Mouse (Mus musculus) bone marrow macrophage, adult 2 months (primary cell): ENCODE results near the gene Slu7. TPM values are rescaled to one million over a fixed set of nuclear protein-coding genes. Genes with fewer than 3 reads are reported as not detected.

ENCODE experiments used
- H3K27ac ChIP-seq: 2 replicates; pipeline ENCODE4 v1.5.1; 2012; ENCODE audit warnings: low read depth, low read length; ENCODE audit not compliant: insufficient read depth
- H3K4me1 ChIP-seq: 2 replicates; pipeline ENCODE4 v1.6.1; 2012; ENCODE audit warnings: low read length; ENCODE audit not compliant: control insufficient read depth, insufficient read depth
- H3K4me3 ChIP-seq: 2 replicates; pipeline ENCODE4 v1.5.1; 2012; ENCODE audit warnings: mild to moderate bottlenecking, low read length, moderate library complexity; ENCODE audit not compliant: insufficient read depth
- CTCF ChIP-seq: IDR thresholded peaks from 2 replicates; pipeline ENCODE4 v1.5.1; 2012; ENCODE audit warnings: low read depth, mild to moderate bottlenecking, low read length, moderate library complexity
- POLR2A ChIP-seq: IDR thresholded peaks from 2 replicates; pipeline ENCODE4 v1.6.1; 2012; ENCODE audit warnings: mild to moderate bottlenecking, low read depth, low read length, borderline replicate concordance
- polyA plus RNA-seq: library from polyadenylated mRNA; stranded (reverse); fragments of >200 nt; gene quantifications from 2 replicates; pipeline ENCODE4 v1.2.4, GENCODE M21; 2012; ENCODE audit not compliant: missing spikeins, insufficient read depth, insufficient read length

Slu7 gene
- polyA plus RNA-seq, 1 experiment = 68.9 TPM

DNA sequence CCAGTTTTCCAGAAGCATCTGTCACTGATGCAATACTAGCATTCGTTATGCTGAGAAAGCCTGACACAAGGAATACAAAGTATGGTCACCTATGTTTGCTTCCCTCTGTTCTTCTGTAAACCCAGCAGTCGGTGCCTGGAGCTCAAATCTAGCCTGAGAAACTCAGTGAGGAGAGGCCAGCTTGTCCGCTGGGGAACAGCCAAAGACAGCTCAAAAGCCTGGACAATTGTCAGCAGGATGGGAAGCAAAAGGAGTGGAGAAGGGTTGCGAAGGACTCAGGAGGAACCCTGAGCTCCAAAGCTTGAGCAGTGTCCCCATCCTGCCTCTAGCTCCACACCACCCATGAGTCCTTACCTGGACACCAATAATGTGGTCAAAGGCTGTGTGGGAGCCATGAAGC is 50.5 kb downstream of the Slu7 start:
- Histone ChIP-seq H3K4me1 (peaks cover 13% of the 10 kb centered on the region), H3K4me3 (no peak overlapping the region)

DNA sequence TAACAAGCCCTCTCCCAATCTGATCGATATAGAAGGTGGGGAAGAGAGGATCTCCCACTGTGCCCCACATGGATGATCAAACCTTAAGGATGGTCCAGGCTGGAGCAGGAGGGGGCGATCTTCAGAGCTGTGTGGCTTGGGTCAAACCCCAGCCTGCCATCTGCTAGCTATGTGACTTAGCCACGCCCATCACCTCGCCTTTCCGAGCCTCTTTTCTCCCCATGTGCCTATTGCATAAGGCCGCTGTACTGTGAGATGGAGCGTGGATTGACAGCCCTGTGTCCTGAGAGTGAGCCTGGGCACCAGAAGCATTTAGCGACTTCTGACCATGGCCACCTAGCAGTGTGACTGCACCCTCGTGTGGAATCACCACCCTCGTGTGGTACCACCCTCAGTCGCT is 51.1 kb downstream of the Slu7 start:
- H3K4me1 ChIP-seq = peaks cover 7% of the 10 kb centered on the region
- H3K4me3 ChIP-seq = no peak overlapping the region
- H3K27ac ChIP-seq = no peak overlapping the region
- TF ChIP-seq POLR2A (no peak), CTCF (no peak)

More for the DNA sequence above, 50.5 kb downstream of the Slu7 start:
- H3K27ac ChIP-seq = no peak overlapping the region
- TF ChIP-seq CTCF (no peak), POLR2A (no peak)

DNA sequence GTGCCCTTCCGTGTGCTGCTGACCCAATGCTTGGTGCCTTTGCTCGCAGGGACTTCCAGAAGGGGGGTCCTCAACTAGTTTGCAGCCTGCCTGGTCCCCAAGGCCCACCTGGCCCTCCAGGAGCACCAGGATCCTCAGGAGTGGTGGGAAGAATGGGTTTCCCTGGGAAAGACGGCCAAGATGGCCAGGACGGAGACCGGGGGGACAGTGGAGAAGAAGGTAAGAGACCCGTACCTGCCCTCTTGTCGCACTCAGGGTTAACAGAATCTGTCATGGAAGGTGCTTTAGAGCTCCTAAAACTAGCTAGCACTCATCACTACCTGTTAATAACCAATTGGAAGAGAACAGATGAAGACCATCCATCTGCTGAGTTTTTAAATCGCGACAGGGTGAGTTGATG is 52.3 kb downstream of the Slu7 start:
- 0 out of 2 replicates have a peak, but pooled peaks cover 2% of the 10 kb centered on the region for H3K4me1 ChIP-seq
- H3K27ac ChIP-seq = no peak overlapping the region
- no peak for TF ChIP-seq CTCF
- TF ChIP-seq POLR2A = no peak
- H3K4me3 ChIP-seq = no peak overlapping the region

DNA sequence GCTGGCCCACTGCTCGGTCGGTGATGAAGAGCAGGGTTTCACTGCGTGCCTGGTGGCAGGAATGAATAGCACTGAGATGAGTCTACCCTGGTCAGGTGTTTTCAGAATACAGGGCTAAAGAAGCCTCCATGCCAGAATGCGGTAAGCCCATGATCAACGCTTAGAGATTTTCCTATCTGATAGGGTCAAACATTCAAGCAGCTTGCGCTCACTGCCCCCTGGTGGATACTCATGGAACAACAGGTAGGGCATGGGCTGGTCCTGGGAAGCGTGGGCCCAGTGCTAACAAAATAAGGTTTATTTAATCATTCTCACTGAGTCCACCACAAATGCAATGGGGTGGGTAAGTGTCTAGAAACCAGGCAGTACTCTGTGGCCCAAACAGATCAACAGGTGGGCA is 59.1 kb downstream of the Slu7 start:
- Histone ChIP-seq H3K4me3 (no peak overlapping the region), H3K4me1 (peaks cover 11% of the 10 kb centered on the region), H3K27ac (no peak overlapping the region)
- peak; percentile 93 for TF ChIP-seq CTCF
- TF ChIP-seq POLR2A = no peak

DNA sequence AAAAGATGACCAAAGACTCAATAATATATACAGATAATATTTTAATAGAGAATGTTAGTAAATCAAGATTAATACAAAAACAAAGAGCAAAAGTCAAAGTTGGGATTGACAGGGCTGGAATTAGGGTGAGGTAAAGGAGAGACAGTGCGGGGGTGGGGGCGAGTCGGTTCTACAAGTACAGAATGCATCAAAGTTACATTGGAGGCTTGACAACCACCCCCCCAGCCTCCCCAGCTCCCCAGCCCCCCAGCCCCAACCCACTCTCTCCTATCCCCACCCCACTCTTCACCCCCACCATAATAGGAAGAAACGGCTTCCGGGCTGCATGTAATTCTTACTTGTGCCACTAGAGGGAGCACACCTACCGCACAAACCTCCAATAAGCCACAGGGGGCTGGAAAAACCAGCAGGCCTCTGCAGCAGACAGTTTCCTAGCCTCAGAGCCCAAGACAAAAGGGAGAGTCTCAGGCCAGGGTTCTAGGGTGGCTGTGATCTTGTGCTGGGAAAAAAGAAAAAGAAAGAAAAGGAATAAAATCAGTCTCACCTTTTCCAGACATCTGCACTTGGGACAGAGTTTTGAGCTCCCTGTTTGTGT is 60.4 kb downstream of the Slu7 start:
- no peak overlapping the region for H3K4me3 ChIP-seq
- TF ChIP-seq POLR2A = no peak
- TF ChIP-seq CTCF = peak; percentile 84

DNA sequence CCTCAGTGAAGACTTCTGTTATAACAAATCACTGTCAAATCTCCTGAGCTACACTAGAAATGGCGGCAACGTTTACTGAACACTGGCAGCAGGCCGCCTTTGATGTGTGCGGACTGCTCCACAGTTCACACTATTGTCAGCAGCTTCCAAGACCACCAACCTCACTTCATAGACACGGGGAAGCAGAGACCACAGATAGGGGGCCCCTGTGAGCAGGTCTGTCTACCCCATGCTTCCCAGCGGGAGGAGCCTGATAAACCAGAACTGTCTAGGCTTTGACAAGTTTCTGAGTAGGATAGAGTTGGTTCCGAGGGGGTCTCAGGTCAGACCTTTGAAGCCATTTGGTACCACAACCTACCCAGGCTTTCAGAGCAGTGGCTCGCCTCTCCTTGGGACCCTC is 61.5 kb downstream of the Slu7 start:
- Histone ChIP-seq H3K27ac (no peak overlapping the region), H3K4me1 (peaks cover 11% of the 10 kb centered on the region), H3K4me3 (no peak overlapping the region)
- TF ChIP-seq POLR2A (no peak), CTCF (no peak)

More for the DNA sequence above, 60.4 kb downstream of the Slu7 start:
- Histone ChIP-seq H3K4me1 (peaks cover 11% of the 10 kb centered on the region), H3K27ac (no peak overlapping the region)

DNA sequence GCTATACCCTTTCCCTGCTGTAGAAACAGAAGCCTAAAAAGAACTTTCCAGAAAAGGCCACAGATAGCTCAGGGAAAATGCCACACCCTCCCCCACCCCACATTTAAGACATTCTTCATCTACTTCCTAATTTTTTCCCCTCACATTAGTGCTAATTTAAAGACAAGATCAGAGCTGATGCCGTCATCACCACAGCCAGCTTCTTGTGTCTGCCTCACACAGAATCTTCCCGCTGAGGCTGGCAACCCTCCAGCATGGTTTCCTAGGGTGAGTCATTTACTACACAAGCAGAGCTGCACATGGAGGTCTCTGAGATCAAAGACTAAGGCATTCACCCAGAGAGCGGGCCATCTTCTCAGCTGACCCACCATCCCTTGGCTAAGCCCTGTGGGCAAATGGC is 62.0 kb downstream of the Slu7 start:
- TF ChIP-seq CTCF = no peak
- TF ChIP-seq POLR2A = no peak
- Histone ChIP-seq H3K27ac (no peak overlapping the region), H3K4me1 (peaks cover 11% of the 10 kb centered on the region), H3K4me3 (no peak overlapping the region)

Other genes with a start within 250 kb of the Slu7 start
- gene Pttg1, start 7.5 kb upstream of the Slu7 start, polyA plus RNA-seq = 60.1 and 81.7 TPM in 2 replicates
- gene C1qtnf2, start 40.5 kb downstream of the Slu7 start, polyA plus RNA-seq = not detected in 2 replicates
- not detected in 2 replicates for gene Ccnjl, start 95.0 kb downstream of the Slu7 start, polyA plus RNA-seq
- gene 4933415A04Rik, start 153.3 kb downstream of the Slu7 start, polyA plus RNA-seq = not detected in 2 replicates
- not detected in 2 replicates for gene Fabp6, start 167.8 kb downstream of the Slu7 start, polyA plus RNA-seq
- gene Pwwp2a, start 248.3 kb downstream of the Slu7 start, polyA plus RNA-seq = 35.4 and 36.2 TPM in 2 replicates